Mouse (Mus musculus): ENCODE data around the gene Angptl8. TPM values are rescaled to one million over a fixed set of nuclear protein-coding genes. Genes with fewer than 3 reads are reported as not detected.

Gene Angptl8
- total RNA-seq, 2 experiments from 2014 or later: not detected

DNA sequence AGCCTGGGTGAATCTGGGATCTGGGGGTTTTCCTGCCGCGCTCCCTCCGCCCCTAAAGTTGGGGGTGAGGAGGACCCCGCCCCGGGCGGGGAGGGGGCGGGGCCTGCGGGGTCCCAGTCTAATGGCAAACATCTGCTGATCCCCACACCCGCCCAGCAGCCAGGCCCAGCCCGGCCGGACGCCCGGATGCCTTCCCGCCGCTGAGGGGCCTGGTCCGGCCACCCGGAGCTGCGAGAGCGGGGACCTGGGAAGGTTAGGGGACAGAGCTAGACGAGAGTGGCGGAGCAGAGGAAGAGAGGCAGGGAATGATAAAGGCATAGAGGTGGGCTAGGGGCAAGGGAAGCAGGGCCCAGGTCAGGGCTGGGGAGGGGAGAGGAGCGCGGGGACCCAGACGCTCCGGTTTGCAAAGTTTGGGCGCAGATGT lies 37.4 kb upstream of the Angptl8 start:
- H3K27ac ChIP-seq: peak overlapping the region; percentile 87
- H3K4me3 ChIP-seq: peak overlapping the region; percentile 83
- peak in 1 of 2 experiments; percentile 32 for DNase-seq (ENCODE audit: extremely low spot score in 1 of 2, low spot score in 2 of 2)
- intact Hi-C loops (cut with DNase I): no loop called here
- no peak for TF ChIP-seq CTCF (IDR thresholded peaks at IDR 0.05)

GRCm38 (mm10) chr9:21798345-21799009 lies 36.8 kb upstream of the Angptl8 start, which contains the start of gene Kank2:
TSS of gene Kank2 (minus strand) at chr9:21798744.
- peak; percentile 67 to 69 for DNase-seq (ENCODE audit: extremely low spot score in 1 of 2, low spot score in 2 of 2)
- peak within 1 kb of the TSS; percentile 83 for H3K4me3 ChIP-seq
- peak within 1 kb of the TSS; percentile 87 for H3K27ac ChIP-seq
- intact Hi-C loops (cut with DNase I): no loop called here
- no peak for TF ChIP-seq CTCF (IDR thresholded peaks at IDR 0.05)

- TF ChIP-seq CTCF (IDR thresholded peaks at IDR 0.05): no peak
- DNase-seq (ENCODE audit: extremely low spot score in 1 of 2, low spot score in 2 of 2): no peak
- intact Hi-C loops (cut with DNase I): no loop called here
- H3K4me3 ChIP-seq: peak overlapping the region; percentile 83
- H3K27ac ChIP-seq: peak overlapping the region; percentile 87; the same call in 1 of the 2 replicates
These were observed 36.3 kb upstream of the Angptl8 start for GRCm38 (mm10) chr9:21799010-21799350.

- no peak for TF ChIP-seq CTCF (IDR thresholded peaks at IDR 0.05)
- Histone ChIP-seq H3K27ac (no peak overlapping the region), H3K4me3 (no peak overlapping the region)
- no peak for DNase-seq (ENCODE audit: extremely low spot score in 1 of 2, low spot score in 2 of 2)
- intact Hi-C loops (cut with DNase I): loop anchor here (5.0 kb wide), 3 partner anchors 119 to 199 kb away; partner anchors contain the start of gene Smarca4
These were observed 34.2 kb upstream of the Angptl8 start for GRCm38 (mm10) chr9:21801121-21801520.

DNA sequence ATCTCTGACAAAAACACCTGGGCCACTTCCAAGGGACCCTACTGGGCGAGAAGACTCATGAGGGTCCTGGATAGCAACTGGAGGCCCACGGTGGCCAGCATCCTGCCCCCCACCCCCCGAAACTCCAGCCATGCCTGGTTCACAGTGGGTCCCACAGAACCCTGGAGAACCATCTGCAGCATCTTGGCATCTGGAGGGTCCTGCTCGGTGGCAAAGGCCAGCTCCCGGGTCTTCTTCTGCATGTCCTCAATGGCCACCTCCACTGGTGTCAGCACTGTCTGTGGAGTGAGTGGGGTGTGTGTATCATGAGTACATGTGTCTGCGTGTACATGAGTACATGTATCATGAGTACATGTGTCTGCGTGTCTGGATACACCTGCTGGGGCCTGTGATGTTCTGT lies 33.7 kb upstream of the Angptl8 start:
- intact Hi-C loops (cut with DNase I): loop anchor here (5.0 kb wide), 3 partner anchors 119 to 199 kb away; partner anchors contain the start of gene Smarca4
- no peak for TF ChIP-seq CTCF (IDR thresholded peaks at IDR 0.05)

GRCm38 (mm10) chr9:21803986-21804644 lies 31.2 kb upstream of the Angptl8 start:
- DNase-seq (ENCODE audit: extremely low spot score in 1 of 2, low spot score in 2 of 2): peak; percentile 80 to 85
- TF ChIP-seq CTCF (IDR thresholded peaks at IDR 0.05): peak; percentile 89
- H3K27ac ChIP-seq: peak overlapping the region; percentile 68
- H3K4me3 ChIP-seq: peak overlapping the region; percentile 19
- intact Hi-C loops (cut with DNase I): loop anchor here (1.0 to 5.0 kb wide), 4 partner anchors 17 to 202 kb away; partner anchors contain the start of gene Smarca4

More for the DNA sequence above, 33.7 kb upstream of the Angptl8 start:
- DNase-seq (ENCODE audit: extremely low spot score in 1 of 2, low spot score in 2 of 2): no peak
- Histone ChIP-seq H3K27ac (no peak overlapping the region), H3K4me3 (no peak overlapping the region)

- Histone ChIP-seq H3K4me3 (no peak overlapping the region), H3K27ac (no peak overlapping the region)
- TF ChIP-seq CTCF (IDR thresholded peaks at IDR 0.05): no peak
- intact Hi-C loops (cut with DNase I): loop anchor here (5.0 kb wide), 1 partner anchor 174 kb away; no protein-coding TSS in a partner anchor
- no peak for DNase-seq (ENCODE audit: extremely low spot score in 1 of 2, low spot score in 2 of 2)
These were observed 28.9 kb upstream of the Angptl8 start for GRCm38 (mm10) chr9:21806363-21806762.

DNA sequence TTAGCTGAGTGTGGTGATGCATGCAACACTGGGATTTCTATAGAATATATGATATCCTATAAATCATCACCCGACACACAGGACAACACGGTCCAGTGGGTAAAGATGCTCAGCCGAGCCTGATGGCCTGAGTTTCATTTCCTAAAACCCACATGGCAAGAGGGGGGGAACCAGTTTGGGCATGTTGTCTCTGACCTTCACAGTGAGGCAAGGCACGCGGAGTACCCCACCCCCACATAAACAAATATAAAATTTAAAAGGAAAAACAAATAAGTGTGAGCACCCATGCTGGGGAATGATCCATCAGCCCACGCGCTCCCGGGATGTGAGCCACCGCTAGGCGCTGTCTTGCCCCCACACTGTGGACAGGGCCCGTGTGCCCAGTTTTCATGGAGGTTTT lies 28.3 kb upstream of the Angptl8 start:
- no peak for DNase-seq (ENCODE audit: extremely low spot score in 1 of 2, low spot score in 2 of 2)
- Histone ChIP-seq H3K4me3 (no peak overlapping the region), H3K27ac (no peak overlapping the region)
- TF ChIP-seq CTCF (IDR thresholded peaks at IDR 0.05): no peak; the same call in 1 of the 2 replicates
- intact Hi-C loops (cut with DNase I): loop anchor here (5.0 kb wide), 1 partner anchor 175 kb away; no protein-coding TSS in a partner anchor

GRCm38 (mm10) chr9:21808561-21808960 lies 26.7 kb upstream of the Angptl8 start:
- intact Hi-C loops (cut with DNase I): loop anchor here (5.0 kb wide), 1 partner anchor 176 kb away; no protein-coding TSS in a partner anchor
- TF ChIP-seq CTCF (IDR thresholded peaks at IDR 0.05): peak; percentile 22
- Histone ChIP-seq H3K27ac (no peak overlapping the region), H3K4me3 (no peak overlapping the region)
- DNase-seq (ENCODE audit: extremely low spot score in 1 of 2, low spot score in 2 of 2): no peak

DNA sequence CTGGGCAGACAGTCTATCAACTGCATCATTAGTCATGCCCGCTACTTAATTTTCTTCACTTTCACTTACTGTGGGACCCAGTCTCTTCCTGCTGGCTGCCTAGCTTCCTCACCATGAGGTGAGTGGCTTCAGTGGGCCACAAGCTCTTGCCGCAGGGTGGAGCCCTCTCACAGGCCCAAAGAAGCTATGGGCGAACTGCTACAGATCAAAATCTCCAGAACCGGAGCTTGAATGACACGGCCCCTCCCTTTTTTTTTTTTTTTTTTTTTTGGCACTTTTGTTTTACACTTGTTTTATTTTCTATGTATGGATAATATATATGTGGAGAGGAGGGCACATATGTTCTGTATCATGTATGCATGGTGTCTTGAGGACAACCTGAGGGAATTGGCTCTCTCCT lies 24.1 kb upstream of the Angptl8 start:
- Histone ChIP-seq H3K4me3 (no peak overlapping the region), H3K27ac (no peak overlapping the region)
- intact Hi-C loops (cut with DNase I): no loop called here
- DNase-seq (ENCODE audit: extremely low spot score in 1 of 2, low spot score in 2 of 2): no peak
- no peak for TF ChIP-seq CTCF (IDR thresholded peaks at IDR 0.05)

GRCm38 (mm10) chr9:21816716-21817305 lies 18.5 kb upstream of the Angptl8 start:
- intact Hi-C loops (cut with DNase I): no loop called here
- no peak for TF ChIP-seq CTCF (IDR thresholded peaks at IDR 0.05)

DNA sequence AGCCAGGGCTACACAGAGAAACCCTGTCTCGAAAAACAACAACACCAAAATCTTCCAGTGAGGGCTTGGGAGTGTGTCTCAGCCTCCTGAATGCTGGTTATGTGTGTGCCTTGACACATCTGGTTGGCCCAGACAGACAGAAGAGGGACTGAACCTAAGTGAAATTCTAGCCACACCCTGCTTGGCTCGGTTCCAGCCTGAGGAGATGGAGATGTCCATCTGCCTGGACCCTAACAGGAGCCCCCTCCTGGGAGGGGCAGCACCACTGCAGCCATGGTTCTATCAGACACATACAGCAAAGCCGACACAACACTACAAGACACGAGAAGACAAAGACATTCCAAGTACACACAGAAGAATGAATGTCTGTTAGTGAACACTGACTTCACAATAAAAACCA lies 17.2 kb upstream of the Angptl8 start:
- Histone ChIP-seq H3K4me3 (no peak overlapping the region), H3K27ac (no peak overlapping the region)
- no peak for DNase-seq (ENCODE audit: extremely low spot score in 1 of 2, low spot score in 2 of 2)
- TF ChIP-seq CTCF (IDR thresholded peaks at IDR 0.05): no peak
- intact Hi-C loops (cut with DNase I): no loop called here

More at GRCm38 (mm10) chr9:21816716-21817305, 18.5 kb upstream of the Angptl8 start:
- DNase-seq (ENCODE audit: extremely low spot score in 1 of 2, low spot score in 2 of 2): no peak
- Histone ChIP-seq H3K27ac (no peak overlapping the region), H3K4me3 (no peak overlapping the region)

All from left cerebral cortex, adult 2 months (tissue).